In the genomic region with DNA sequence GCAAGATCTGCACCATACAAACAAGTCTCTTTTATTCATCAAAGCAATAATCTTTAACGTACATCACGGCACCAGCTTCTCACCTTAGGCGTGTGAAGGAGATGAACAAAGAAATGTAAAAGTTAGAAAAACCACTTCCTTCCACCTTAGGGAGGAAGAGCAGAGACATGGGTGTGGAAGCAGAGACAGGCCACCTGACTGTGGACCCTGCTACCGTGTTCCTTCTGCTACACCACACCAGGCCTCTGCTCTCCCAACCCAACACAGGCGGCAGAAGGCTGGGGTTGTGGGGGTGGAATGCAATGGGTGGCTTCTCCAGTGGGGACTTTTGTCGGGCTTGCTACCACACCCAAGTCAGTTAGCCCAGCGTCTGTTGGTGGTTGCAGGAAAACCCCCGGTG, we compare ENCODE assay signal across 20 mouse cellular contexts.
DNase-seq lines count a peak whose midpoint lies in the region; ATAC-seq lines count a peak whose summit lies in the region.
"Had no signal": no experiment of that assay in that cellular context is flagged by ENCODE, and none has a peak within 500 bp of the region (broad histone marks: within the 10 kb centered on the region; RNA-seq: fewer than 3 reads in every experiment).

No protein-coding gene starts in this region.

- peak; percentile 10 for DNase-seq in gastrocnemius, postnatal 25 days
- DNase-seq in gastrocnemius, postnatal 10 days: no peak
- peak; percentile 75 for DNase-seq in thymus, postnatal 0 days (ENCODE audit: low spot score)
- no peak for DNase-seq in right cerebral cortex, postnatal 10 days (ENCODE audit: low spot score in 2 of 2)
- DNase-seq in frontal cortex, adult 2 months (ENCODE audit: extremely low spot score in 1 of 2, low spot score in 1 of 2): no peak
- no peak for DNase-seq in kidney, postnatal 36 days
- DNase-seq in kidney, adult 11 months: no peak
- DNase-seq: adrenal gland, adult 8-10 months; cerebellum, adult 11-12 months; cerebellum, postnatal 10 days; gastrocnemius, adult 2 months; kidney, adult 2 months; kidney, postnatal 10 days; lung, embryonic 14.5 days; lung, postnatal 4 days; right cerebral cortex, adult 18-20 months had no signal

- peak; percentile 63 for ATAC-seq in megakaryocyte, adult 5-6 weeks (ENCODE audit: poor library complexity, severe bottlenecking)
- ATAC-seq: hindbrain, embryonic 16.5 days; midbrain, embryonic 15.5 days; Patski had no signal

Comparison
In these comparisons a context has a peak if more than half of its experiments do, and no peak if none do; other contexts are left out.
1. DNase-seq: peak in gastrocnemius, postnatal 25 days (single experiment) and thymus, postnatal 0 days (single experiment); none in gastrocnemius, postnatal 10 days (single experiment), right cerebral cortex, postnatal 10 days (0 of 2), frontal cortex, adult 2 months (0 of 2), kidney, postnatal 36 days (0 of 2) and kidney, adult 11 months (single experiment).